Mouse (Mus musculus) cerebellum, adult 2 months (tissue): Measurements from ENCODE around the gene Fam184a.

Experiments
- CTCF ChIP-seq: fragments of 200-500 bp; IDR thresholded peaks from 2 replicates; pipeline ENCODE4 v1.5.1; 2011; ENCODE audit warnings: low read depth, mild to moderate bottlenecking, control low read depth, low read length, moderate library complexity, borderline replicate concordance; ENCODE audit not compliant: insufficient read depth
- POLR2A ChIP-seq: fragments of 200-500 bp; IDR thresholded peaks from 2 replicates; pipeline ENCODE4 v1.6.1; 2011; ENCODE audit warnings: low read length, control low read depth, borderline replicate concordance; ENCODE audit not compliant: insufficient read depth

DNA sequence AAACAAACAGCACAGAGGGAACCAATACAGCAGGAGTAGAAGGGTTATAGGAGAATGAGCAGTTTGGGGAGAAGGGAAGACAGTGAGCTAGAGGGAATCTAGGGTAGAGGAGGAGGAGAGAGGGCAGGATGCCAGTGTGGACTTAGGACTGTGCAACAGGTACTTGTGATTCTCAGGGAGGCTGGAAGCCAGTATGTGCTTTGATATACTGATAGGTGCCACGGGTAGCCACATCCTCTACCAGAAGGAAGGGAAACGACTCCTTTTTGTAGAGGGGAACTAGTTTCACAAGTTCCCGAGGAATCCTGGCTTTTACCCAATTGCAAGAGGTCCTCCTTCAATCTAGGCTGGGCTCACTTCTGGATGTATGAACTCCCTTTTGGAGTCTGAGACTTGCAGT is 65.1 kb downstream of the Fam184a start:
- TF ChIP-seq CTCF: no peak
- no peak for TF ChIP-seq POLR2A
